In the genomic region with DNA sequence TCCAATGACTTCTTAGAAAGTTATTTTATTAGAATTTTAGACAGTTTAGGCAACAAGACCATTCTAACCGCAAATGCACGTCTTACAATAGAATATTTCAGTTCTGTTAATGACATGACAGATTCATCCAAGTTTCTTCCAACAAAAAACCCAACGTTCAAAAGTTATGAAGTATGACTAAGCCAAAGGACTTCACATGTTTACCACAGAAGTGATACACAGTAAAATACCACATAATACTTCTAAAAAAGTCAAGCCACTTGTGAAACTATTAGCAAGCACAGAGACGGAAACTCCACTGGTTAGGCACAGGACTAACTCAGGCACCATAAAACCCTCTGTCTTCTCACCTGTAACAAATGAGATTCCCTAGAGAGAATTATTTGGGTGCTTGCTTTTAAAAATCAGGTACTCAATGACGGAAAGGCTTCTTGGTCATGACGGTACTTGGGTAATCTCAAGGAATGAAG, we compare ENCODE assay signal across 8 mouse cellular contexts. TPM values are rescaled to one million over a fixed set of nuclear protein-coding genes. Genes with fewer than 3 reads are reported as not detected.
A peak's percentile ranks its signal among the peaks of the same experiment; 100 is the strongest.
DNase-seq lines count a peak whose midpoint lies in the region; ATAC-seq and TF ChIP-seq lines count a peak whose summit lies in the region.

No protein-coding gene starts in this region.

- no peak for ATAC-seq in heart, embryonic 11.5 days (replicated peaks; ENCODE audit: insufficient number of reproducible peaks, low FRiP score, low TSS enrichment)
- ATAC-seq in G1E (ENCODE audit: extremely low read depth, insufficient number of reproducible peaks, low FRiP score, poor library complexity, severe bottlenecking), result no peak
- no peak for ATAC-seq in hindbrain, embryonic 12.5 days (ENCODE audit: low FRiP score)
- no peak for ATAC-seq in midbrain, embryonic 11.5 days (ENCODE audit: low FRiP score)
- no peak for ATAC-seq in megakaryocyte-erythroid progenitor cell, adult 5-6 weeks (replicated peaks; ENCODE audit: low FRiP score, low TSS enrichment, poor library complexity, severe bottlenecking)

- peaks cover 8% of the 10 kb centered on the region for H3K4me1 ChIP-seq in heart, embryonic 11.5 days (ENCODE audit: control insufficient read depth, insufficient read depth, low read length)
- peaks cover 46% of the 10 kb centered on the region for H3K4me1 ChIP-seq in G1E (ENCODE audit: insufficient read depth, low read depth, low read length)
- H3K4me1 ChIP-seq in hindbrain, embryonic 12.5 days, result peaks cover 10% of the 10 kb centered on the region
- peaks cover 4% of the 10 kb centered on the region for H3K4me1 ChIP-seq in midbrain, embryonic 11.5 days (ENCODE audit: control insufficient read depth, insufficient read depth, low read length)

- peak overlapping the region; percentile 74 for H3K4me2 ChIP-seq in heart, embryonic 11.5 days
- peak overlapping the region; percentile 64 for H3K4me2 ChIP-seq in hindbrain, embryonic 12.5 days (replicated peaks)
- peak overlapping the region; percentile 62 for H3K4me2 ChIP-seq in midbrain, embryonic 11.5 days

- no peak for DNase-seq in heart, postnatal 4 days
- DNase-seq in G1E (ENCODE audit: low spot score), result no peak
- DNase-seq in midbrain, embryonic 11.5 days (ENCODE audit: low spot score, missing footprints), result peak; percentile 86
- DNase-seq in urinary bladder, postnatal 10 days (ENCODE audit: low spot score), result no peak
- DNase-seq in adrenal gland, adult (ENCODE audit: inconsistent age in 2 of 2, low spot score in 1 of 2), result no peak

- peak overlapping the region; percentile 94 for H3K4me3 ChIP-seq in heart, embryonic 11.5 days (ENCODE audit: low read depth, low read length)
- peak overlapping the region; percentile 85 for H3K4me3 ChIP-seq in G1E (ENCODE audit: low read depth, low read length)
- H3K4me3 ChIP-seq in hindbrain, embryonic 12.5 days, result peak overlapping the region; percentile 90
- peak overlapping the region; percentile 91 for H3K4me3 ChIP-seq in midbrain, embryonic 11.5 days (ENCODE audit: low read depth, low read length)

- 68% methylated on average over 6 of the region's 6 CpGs for WGBS in heart, embryonic 11.5 days (ENCODE audit: insufficient replicate concordance)
- WGBS in hindbrain, embryonic 12.5 days, result 67% methylated on average over 6 of the region's 6 CpGs
- WGBS in midbrain, embryonic 11.5 days, result 73% methylated on average over 6 of the region's 6 CpGs

- no peak for TF ChIP-seq CTCF in G1E (IDR thresholded peaks at IDR 0.05; ENCODE audit: low read depth, low read length)

- H3K27ac ChIP-seq in heart, embryonic 11.5 days (ENCODE audit: low read depth, low read length), result no peak overlapping the region
- no peak overlapping the region for H3K27ac ChIP-seq in hindbrain, embryonic 12.5 days
- H3K27ac ChIP-seq in midbrain, embryonic 11.5 days (ENCODE audit: low read depth, low read length), result no peak overlapping the region

- H3K9ac ChIP-seq in heart, embryonic 11.5 days (ENCODE audit: low read depth, low read length), result peak overlapping the region; percentile 90
- 0 out of 2 replicates have a peak overlapping the region, but pooled peaks have one; percentile 92 for H3K9ac ChIP-seq in hindbrain, embryonic 12.5 days
- H3K9ac ChIP-seq in midbrain, embryonic 11.5 days (ENCODE audit: low read length), result no peak overlapping the region; the same call in 1 of the 2 replicates

- H3K27me3 ChIP-seq in heart, embryonic 11.5 days (ENCODE audit: control insufficient read depth, insufficient read depth, low read length), result no peaks in the 10 kb centered on the region
- H3K27me3 ChIP-seq in G1E (ENCODE audit: insufficient read depth, low read length), result no peaks in the 10 kb centered on the region
- H3K27me3 ChIP-seq in hindbrain, embryonic 12.5 days, result no peaks in the 10 kb centered on the region
- H3K27me3 ChIP-seq in midbrain, embryonic 11.5 days (ENCODE audit: control insufficient read depth, insufficient read depth, low read length), result no peaks in the 10 kb centered on the region

- H3K36me3 ChIP-seq in heart, embryonic 11.5 days (ENCODE audit: control insufficient read depth, insufficient read depth, low read length), result peaks cover 13% of the 10 kb centered on the region; the same call in 1 of the 2 replicates
- H3K36me3 ChIP-seq in G1E (replicated peaks), result peaks cover 56% of the 10 kb centered on the region
- H3K36me3 ChIP-seq in hindbrain, embryonic 12.5 days, result peaks cover 43% of the 10 kb centered on the region
- H3K36me3 ChIP-seq in midbrain, embryonic 11.5 days (ENCODE audit: control insufficient read depth, insufficient read depth, low read length), result peaks cover 13% of the 10 kb centered on the region

- H3K9me3 ChIP-seq in heart, embryonic 11.5 days (replicated peaks; ENCODE audit: control insufficient read depth, low read length), result no peaks in the 10 kb centered on the region
- H3K9me3 ChIP-seq in G1E (replicated peaks), result no peaks in the 10 kb centered on the region
- H3K9me3 ChIP-seq in hindbrain, embryonic 12.5 days (replicated peaks), result no peaks in the 10 kb centered on the region
- H3K9me3 ChIP-seq in midbrain, embryonic 11.5 days (ENCODE audit: control insufficient read depth, low read length), result no peaks in the 10 kb centered on the region

RNA-seq across cellular contexts. Expression of gene Tbk1, which starts 0.8 kb away (rescaled TPM):
- 22.7 and 27.4 TPM in 2 replicates for polyA plus RNA-seq in heart, embryonic 11.5 days (2014; fragmentation: Nextera tagmentation; extraction: Ambion mirVana)
- total RNA-seq in heart, postnatal 4 days (2021), result 10 to 100 TPM; 18.7 to 26.8 TPM
- total RNA-seq in G1E (2014; fragmentation: Nextera tagmentation) (79.4 and 96.3 TPM in 2 replicates), G1E (2017) (98.3 and 107 TPM in 2 replicates)
- polyA plus RNA-seq in G1E (2012), result 4.1 and 6.8 TPM in 2 replicates
- polyA plus RNA-seq in hindbrain, embryonic 12.5 days (2016; fragmentation: Nextera tagmentation; extraction: Ambion mirVana), result 35.2 and 35.8 TPM in 2 replicates
- 34.0 and 35.7 TPM in 2 replicates for polyA plus RNA-seq in midbrain, embryonic 11.5 days (2014; fragmentation: Nextera tagmentation; extraction: Ambion mirVana)
- total RNA-seq in megakaryocyte-erythroid progenitor cell, adult 5-6 weeks (2014; fragmentation: Nextera tagmentation), result 28.9 and 31.5 TPM in 2 replicates
- total RNA-seq in megakaryocyte-erythroid progenitor cell, adult 5-6 weeks (2017), result 31.3 and 47.5 TPM in 2 replicates

RNA-seq across cellular contexts. Expression of gene Xpot, which starts 38.7 kb away (rescaled TPM):
- polyA plus RNA-seq in heart, embryonic 11.5 days (2014; fragmentation: Nextera tagmentation; extraction: Ambion mirVana), result 35.3 and 44.8 TPM in 2 replicates
- total RNA-seq in heart, postnatal 4 days (2021), result 10 to 100 TPM; 32.3 to 38.0 TPM
- total RNA-seq in G1E (2014; fragmentation: Nextera tagmentation) (87.0 and 107 TPM in 2 replicates), G1E (2017) (89.7 and 110 TPM in 2 replicates)
- polyA plus RNA-seq in G1E (2012), result 21.1 and 116 TPM in 2 replicates
- 50.6 and 54.4 TPM in 2 replicates for polyA plus RNA-seq in hindbrain, embryonic 12.5 days (2016; fragmentation: Nextera tagmentation; extraction: Ambion mirVana)
- polyA plus RNA-seq in midbrain, embryonic 11.5 days (2014; fragmentation: Nextera tagmentation; extraction: Ambion mirVana), result 55.5 and 68.5 TPM in 2 replicates
- 84.1 and 92.3 TPM in 2 replicates for total RNA-seq in megakaryocyte-erythroid progenitor cell, adult 5-6 weeks (2014; fragmentation: Nextera tagmentation)
- total RNA-seq in megakaryocyte-erythroid progenitor cell, adult 5-6 weeks (2017), result 127 and 153 TPM in 2 replicates

RNA-seq across cellular contexts. Expression of gene D930020B18Rik, which starts 54.0 kb away (rescaled TPM):
- polyA plus RNA-seq in heart, embryonic 11.5 days (2014; fragmentation: Nextera tagmentation; extraction: Ambion mirVana), result not detected in 2 replicates
- not detected for total RNA-seq in heart, postnatal 4 days (2021)
- total RNA-seq in G1E (2014; fragmentation: Nextera tagmentation) (not detected in 2 replicates), G1E (2017) (0.05 TPM in 1 of 2 replicates, not detected in the other)
- not detected in 2 replicates for polyA plus RNA-seq in G1E (2012)
- polyA plus RNA-seq in hindbrain, embryonic 12.5 days (2016; fragmentation: Nextera tagmentation; extraction: Ambion mirVana), result 0.09 and 0.18 TPM in 2 replicates
- not detected in 2 replicates for polyA plus RNA-seq in midbrain, embryonic 11.5 days (2014; fragmentation: Nextera tagmentation; extraction: Ambion mirVana)
- not detected in 2 replicates for total RNA-seq in megakaryocyte-erythroid progenitor cell, adult 5-6 weeks (2014; fragmentation: Nextera tagmentation)
- total RNA-seq in megakaryocyte-erythroid progenitor cell, adult 5-6 weeks (2017), result not detected in 2 replicates
